Mouse (Mus musculus) erythroblast, embryonic 14.5 days (primary cell): ENCODE data around the gene Prss45. TPM values are rescaled to one million over a fixed set of nuclear protein-coding genes. Genes with fewer than 3 reads are reported as not detected.

Experiments used
- H3K27me3 ChIP-seq: 2 replicates; pipeline ENCODE4 v1.6.1; 2012; ENCODE audit warnings: inconsistent platforms; ENCODE audit not compliant: control insufficient read depth
- H3K36me3 ChIP-seq: 2 replicates; pipeline ENCODE4 v1.6.1; 2012; ENCODE audit warnings: mild to moderate bottlenecking, inconsistent platforms; ENCODE audit not compliant: control insufficient read depth
- H3K4me1 ChIP-seq: 2 replicates; pipeline ENCODE4 v1.6.1; 2012; ENCODE audit warnings: inconsistent platforms; ENCODE audit not compliant: control insufficient read depth
- H3K4me3 ChIP-seq: replicated peaks from 2 replicates; pipeline ENCODE3; 2012; ENCODE audit warnings: moderate library complexity, mild to moderate bottlenecking, inconsistent platforms
- H3K9me3 ChIP-seq: 2 replicates; pipeline ENCODE4 v1.6.1; 2012; ENCODE audit warnings: low read length, inconsistent platforms, mixed read lengths; ENCODE audit not compliant: control insufficient read depth
- GATA1 ChIP-seq: IDR thresholded peaks from 2 replicates; pipeline ENCODE4 v1.6.1; 2012; ENCODE audit warnings: low read length, inconsistent platforms, mixed read lengths
- TAL1 ChIP-seq: IDR thresholded peaks from 3 replicates; pipeline ENCODE4 v1.6.1; 2012; ENCODE audit warnings: low read length, inconsistent platforms, mixed read lengths
- polyA plus RNA-seq: library from polyadenylated mRNA; stranded (reverse); fragments of >175 nt; gene quantifications from 2 replicates; pipeline ENCODE4 v1.2.3, GENCODE M21; 2012

Gene Prss45
- polyA plus RNA-seq, 1 experiment: not detected

DNA sequence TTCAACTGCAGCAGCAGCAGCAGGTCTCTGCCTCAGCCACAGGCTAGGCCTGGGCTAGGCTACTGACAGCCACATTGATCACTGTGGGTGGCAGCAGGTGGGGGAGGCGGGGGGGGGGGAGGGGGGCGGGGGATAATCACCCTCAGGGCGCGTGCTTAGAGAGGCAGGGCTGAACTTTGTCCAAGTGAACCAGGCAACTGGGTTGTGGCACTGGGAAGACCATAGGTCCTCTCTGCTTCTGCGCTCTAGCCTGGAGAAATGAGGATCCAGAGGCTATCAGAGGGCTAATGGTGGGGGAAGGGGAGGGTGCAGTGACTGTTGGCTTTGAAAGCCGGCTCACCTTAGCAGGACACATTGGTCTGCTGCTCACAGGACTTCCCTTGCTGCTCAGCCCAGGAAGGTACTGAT, 40.9 kb downstream of the Prss45 start:
- no peaks in the 10 kb centered on the region for H3K9me3 ChIP-seq
- no peaks in the 10 kb centered on the region for H3K36me3 ChIP-seq
- peaks cover 2% of the 10 kb centered on the region; the same call in 1 of the 2 replicates for H3K4me1 ChIP-seq
- TF ChIP-seq TAL1: no peak
- TF ChIP-seq GATA1: no peak
- H3K4me3 ChIP-seq: no peak overlapping the region
- H3K27me3 ChIP-seq: peaks cover 41% of the 10 kb centered on the region

DNA sequence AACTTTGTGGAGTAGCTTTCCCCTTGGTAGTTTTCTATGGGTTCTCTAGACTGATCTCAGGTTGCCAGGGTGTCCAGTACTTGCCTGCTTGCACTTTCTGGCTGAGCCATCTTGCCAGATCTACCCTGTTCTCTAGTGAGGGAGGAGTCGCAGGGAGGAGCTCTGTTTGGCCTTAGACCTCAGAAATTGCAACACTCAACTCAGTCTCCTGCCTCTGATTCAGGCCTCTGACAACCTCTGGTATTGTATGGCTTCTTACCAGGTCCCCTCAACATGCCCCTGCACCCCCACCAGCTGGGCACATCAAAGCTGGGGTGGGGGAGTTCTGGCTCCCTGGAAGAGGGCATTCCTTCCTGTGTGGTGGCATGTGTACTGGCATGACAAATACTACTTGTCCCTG, 43.0 kb downstream of the Prss45 start:
- Histone ChIP-seq H3K4me3 (no peak overlapping the region), H3K36me3 (no peaks in the 10 kb centered on the region), H3K9me3 (no peaks in the 10 kb centered on the region), H3K27me3 (peaks cover 51% of the 10 kb centered on the region), H3K4me1 (peaks cover 2% of the 10 kb centered on the region; the same call in 1 of the 2 replicates)
- no peak for TF ChIP-seq GATA1
- no peak for TF ChIP-seq TAL1

DNA sequence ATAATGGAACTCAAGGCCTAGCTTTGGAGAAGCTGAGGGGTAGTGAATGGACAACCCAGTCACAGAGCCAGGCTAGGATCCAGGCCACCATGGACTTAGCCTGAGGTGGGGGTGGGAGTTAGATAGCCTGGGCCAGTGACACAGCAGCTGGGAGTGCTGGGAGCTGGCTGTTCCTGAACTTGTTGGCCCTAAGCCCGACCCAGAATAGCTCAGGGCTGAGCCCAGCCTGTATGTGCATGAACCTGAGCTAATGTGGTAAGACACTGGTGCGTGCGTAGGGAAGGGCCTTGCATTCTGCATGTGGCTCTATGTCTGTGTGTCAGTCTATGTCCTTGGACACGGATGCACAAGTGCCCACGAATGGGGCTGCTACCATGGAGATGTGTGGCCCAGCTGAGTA, 43.5 kb downstream of the Prss45 start:
- H3K36me3 ChIP-seq: no peaks in the 10 kb centered on the region
- H3K9me3 ChIP-seq: no peaks in the 10 kb centered on the region
- H3K4me3 ChIP-seq: no peak overlapping the region
- H3K4me1 ChIP-seq: peaks cover 2% of the 10 kb centered on the region; the same call in 1 of the 2 replicates
- peaks cover 47% of the 10 kb centered on the region for H3K27me3 ChIP-seq
- TF ChIP-seq TAL1 (no peak), GATA1 (no peak)

DNA sequence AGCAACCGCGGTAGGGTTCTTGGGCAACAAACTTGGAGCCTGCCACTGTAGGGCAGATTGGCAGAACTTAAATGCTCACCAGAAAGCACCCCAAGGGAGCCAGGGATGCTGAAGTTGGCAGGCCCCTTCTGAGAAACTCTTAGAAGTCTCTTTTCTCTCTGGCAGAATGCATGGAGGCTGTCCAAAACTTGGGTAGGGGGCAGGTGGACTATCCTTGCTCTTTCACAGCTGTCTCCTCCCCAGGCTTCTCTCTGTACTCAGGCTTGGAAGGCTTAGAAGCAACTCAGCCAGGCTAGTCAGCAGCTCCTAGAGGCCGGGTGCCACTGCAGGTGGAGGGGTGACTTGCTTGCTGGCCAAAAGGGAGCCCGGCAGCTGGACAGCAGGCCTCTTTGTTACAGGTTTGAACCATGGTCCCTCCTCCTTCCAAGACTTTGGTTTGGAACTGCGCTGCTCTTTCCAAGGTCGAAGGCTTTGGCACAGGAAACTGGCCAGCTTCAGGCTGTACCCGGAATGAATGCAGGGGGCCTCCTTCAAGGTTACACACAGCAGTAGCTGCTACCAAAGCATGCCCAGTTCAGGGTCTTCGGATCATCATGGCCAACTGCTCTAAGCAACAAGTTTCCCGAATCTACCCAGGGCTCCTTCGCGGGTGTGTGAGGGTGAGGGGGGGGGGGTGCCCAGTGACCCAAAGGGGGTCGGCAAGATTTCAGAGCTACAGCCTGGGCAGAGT, 45.0 kb downstream of the Prss45 start, which contains the start of gene Als2cl:
Als2cl (plus strand) TSS at position 680 of the 730 bp plus-strand sequence.
- Histone ChIP-seq H3K4me3 (peak within 1 kb of the TSS; percentile 53), H3K27me3 (peaks cover 32% of the 10 kb centered on the region), H3K4me1 (peaks cover 2% of the 10 kb centered on the region; the same call in 1 of the 2 replicates), H3K9me3 (no peaks in the 10 kb centered on the region), H3K36me3 (no peaks in the 10 kb centered on the region)
- TF ChIP-seq TAL1 (no peak), GATA1 (no peak)

DNA sequence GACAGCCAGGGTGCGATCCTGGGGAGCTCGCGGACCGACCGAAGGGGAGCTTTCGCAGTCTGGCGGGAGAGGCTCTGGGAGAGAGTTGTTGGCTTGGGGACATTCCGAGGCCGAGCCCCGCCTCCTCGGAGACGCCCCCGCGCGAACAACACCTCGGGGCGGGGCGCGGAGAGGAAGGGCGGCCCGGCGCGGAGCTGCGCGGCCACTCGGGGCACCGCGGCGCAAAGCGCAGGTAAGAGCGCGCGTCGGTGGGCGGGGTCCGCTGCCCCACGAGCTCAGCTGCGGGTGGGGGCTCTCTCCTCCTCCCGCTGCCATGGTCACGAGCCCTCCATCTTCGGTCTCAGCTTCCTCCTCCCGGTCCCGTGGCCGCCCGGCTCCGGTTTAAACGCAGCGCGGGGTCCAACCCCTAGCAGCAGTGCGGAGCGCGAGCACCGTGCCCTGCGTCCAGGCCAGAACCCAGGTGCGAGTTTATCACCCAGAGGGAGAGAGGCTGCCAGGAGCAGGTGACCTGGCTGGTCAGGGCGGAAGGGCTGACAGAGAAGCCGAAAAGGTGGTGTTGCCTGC, 45.7 kb downstream of the Prss45 start, which contains the start of gene Tmie:
Tmie (minus strand) TSS at position 116 of the 564 bp plus-strand sequence.
- Histone ChIP-seq H3K4me1 (peaks cover 2% of the 10 kb centered on the region; the same call in 1 of the 2 replicates), H3K9me3 (no peaks in the 10 kb centered on the region), H3K4me3 (peak within 1 kb of the TSS; percentile 53), H3K27me3 (peaks cover 32% of the 10 kb centered on the region), H3K36me3 (no peaks in the 10 kb centered on the region)
- no peak for TF ChIP-seq TAL1
- no peak for TF ChIP-seq GATA1

DNA sequence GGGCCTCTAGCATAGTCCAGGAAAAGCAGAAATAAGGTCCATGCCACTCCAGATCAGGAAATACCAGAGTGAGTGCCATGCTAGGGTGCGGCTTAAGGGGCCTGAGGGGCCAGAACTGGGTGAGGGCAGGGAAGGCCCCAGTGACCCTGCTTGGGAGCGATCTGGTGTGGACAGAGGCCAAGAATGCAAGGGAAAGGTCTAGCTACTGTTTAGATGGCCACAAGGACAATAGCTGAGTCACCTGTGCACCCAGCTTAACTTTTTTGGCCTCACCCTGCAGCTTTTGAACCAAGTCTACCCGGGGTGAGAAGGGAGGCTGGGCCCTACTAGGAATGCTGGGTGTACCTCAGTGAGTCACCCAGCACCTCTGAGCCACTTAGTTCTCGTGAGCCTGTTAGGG, 46.4 kb downstream of the Prss45 start:
- Histone ChIP-seq H3K36me3 (no peaks in the 10 kb centered on the region; the same call in 1 of the 2 replicates), H3K4me3 (peak overlapping the region; percentile 53), H3K27me3 (peaks cover 30% of the 10 kb centered on the region), H3K9me3 (no peaks in the 10 kb centered on the region), H3K4me1 (peaks cover 2% of the 10 kb centered on the region; the same call in 1 of the 2 replicates)
- TF ChIP-seq GATA1 (no peak), TAL1 (no peak)

DNA sequence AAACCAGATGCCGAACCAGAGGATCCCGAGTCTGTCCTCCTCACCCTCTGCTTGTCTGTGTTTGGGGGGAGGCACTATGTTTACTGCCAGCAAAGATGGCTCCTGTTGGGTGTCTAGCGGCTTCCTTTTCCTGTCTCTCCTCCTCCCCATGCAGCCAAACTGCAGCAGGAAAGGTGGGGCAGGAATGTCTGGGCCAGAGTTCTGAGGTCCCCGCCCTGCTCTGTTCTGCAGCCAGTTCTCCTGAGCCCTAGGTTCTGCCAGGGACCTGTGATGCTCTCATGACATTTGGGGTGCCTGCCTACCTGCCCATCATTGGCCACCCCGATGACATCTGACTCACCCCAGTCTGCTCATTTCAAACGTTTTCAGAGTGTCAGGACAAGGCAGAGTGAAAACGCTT, 47.6 kb downstream of the Prss45 start:
- Histone ChIP-seq H3K4me3 (no peak overlapping the region), H3K4me1 (peaks cover 2% of the 10 kb centered on the region; the same call in 1 of the 2 replicates), H3K36me3 (no peaks in the 10 kb centered on the region; the same call in 1 of the 2 replicates), H3K27me3 (peaks cover 30% of the 10 kb centered on the region), H3K9me3 (no peaks in the 10 kb centered on the region)
- no peak for TF ChIP-seq TAL1
- no peak for TF ChIP-seq GATA1

DNA sequence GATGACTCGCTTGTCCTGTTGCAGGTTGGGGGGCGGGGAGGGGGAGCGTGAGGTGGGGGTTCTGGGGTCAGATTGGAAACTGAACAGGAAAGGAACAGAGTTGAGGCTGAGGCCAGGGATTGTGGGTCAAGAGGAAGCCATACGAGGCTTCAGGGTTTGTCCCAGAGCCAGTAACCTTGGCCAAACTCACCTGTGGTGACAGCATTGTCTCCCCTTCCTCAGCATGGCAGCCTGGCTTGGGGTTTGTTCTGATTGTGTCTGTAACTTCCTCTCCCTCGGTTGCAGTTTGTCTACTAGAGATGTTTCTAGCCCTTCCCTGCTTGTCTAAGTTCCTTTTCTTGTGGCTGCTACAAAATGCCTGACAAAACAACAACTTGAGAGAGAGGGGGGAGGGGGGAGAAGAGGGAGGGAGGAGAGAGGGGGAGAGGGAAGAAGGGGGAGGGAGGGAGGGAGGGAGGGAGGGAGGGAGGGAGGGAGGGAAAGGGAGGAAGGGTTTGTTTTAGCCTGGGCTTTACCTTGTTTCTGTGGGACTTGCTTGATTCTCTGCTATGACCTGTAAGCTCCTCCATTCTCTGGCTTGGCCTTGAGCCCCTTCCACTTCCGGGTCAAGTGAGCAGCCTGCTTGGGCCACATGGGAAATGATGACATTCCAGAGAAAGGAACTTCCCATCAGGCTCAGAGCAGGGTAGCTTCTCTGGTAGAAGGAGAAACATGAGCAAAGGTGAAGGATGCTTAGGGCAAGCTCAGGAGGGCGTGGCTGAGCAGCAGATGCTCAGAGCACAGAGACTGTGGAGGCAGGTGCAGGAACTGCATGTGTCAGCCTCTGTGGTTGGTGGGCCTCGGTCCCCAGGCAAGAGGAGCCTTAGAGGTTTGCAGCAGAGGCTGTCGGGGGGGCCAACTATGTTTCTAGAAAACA, 53.3 kb downstream of the Prss45 start:
- peaks cover 2% of the 10 kb centered on the region; the same call in 1 of the 2 replicates for H3K4me1 ChIP-seq
- peaks cover 5% of the 10 kb centered on the region; the same call in 1 of the 2 replicates for H3K36me3 ChIP-seq
- H3K4me3 ChIP-seq: no peak overlapping the region
- no peaks in the 10 kb centered on the region for H3K27me3 ChIP-seq
- TF ChIP-seq GATA1 (no peak), TAL1 (no peak)
- H3K9me3 ChIP-seq: no peaks in the 10 kb centered on the region

DNA sequence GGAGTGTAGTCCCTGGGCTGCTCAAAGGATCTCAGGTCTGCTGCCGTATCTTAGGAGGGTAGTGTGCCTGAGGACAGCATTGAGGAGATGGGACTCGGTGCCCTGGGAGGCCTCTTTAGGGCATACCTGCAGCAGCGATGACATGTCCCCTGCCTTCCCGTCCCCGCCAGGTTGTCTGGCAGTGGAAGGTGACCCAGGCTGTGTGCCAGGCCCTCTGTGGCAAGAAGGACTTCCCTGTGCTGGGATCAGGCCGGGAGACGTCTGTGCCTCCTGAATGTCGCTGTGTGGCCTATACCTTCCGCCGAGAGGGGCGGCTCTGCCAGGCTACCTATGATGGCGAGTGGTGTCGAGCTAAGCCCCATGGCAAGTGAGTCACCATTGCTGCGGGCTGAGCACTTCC, 54.5 kb downstream of the Prss45 start:
- H3K9me3 ChIP-seq: no peaks in the 10 kb centered on the region

More for the DNA sequence above, 54.5 kb downstream of the Prss45 start:
- no peak overlapping the region for H3K4me3 ChIP-seq
- peaks cover 2% of the 10 kb centered on the region; the same call in 1 of the 2 replicates for H3K4me1 ChIP-seq
- TF ChIP-seq GATA1 (no peak), TAL1 (no peak)
- H3K36me3 ChIP-seq: peaks cover 5% of the 10 kb centered on the region; the same call in 1 of the 2 replicates
- H3K27me3 ChIP-seq: no peaks in the 10 kb centered on the region
